Comparison of ENCODE assay signal across 26 mouse cellular contexts in the genomic region with DNA sequence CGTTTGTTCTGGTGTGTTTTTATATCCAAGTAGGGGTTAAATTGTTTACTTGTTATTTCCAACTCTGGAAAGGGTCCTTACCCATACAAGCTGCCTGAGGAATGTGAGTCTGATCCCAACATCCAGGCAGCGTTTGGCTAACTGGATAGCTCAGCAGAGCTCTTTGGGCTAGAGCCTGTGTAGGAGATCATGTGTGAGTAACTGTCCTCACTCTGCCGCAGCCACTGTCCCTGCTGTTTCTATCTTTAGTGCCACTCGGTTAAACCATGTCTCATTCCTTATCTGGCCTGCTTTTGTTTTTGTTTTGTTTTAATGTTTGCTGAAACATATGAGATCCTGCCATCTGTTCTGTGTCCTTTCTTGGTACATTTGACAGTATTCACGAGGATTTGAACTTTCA. TPM values are rescaled to one million over a fixed set of nuclear protein-coding genes. Genes with fewer than 3 reads are reported as not detected.
DNase-seq lines count a peak whose midpoint lies in the region; ATAC-seq and TF ChIP-seq lines count a peak whose summit lies in the region.
"Had no signal": no experiment of that assay in that cellular context is flagged by ENCODE, and none has a peak within 500 bp of the region (broad histone marks: within the 10 kb centered on the region; RNA-seq: fewer than 3 reads in every experiment).

No protein-coding gene starts in this region.

- H3K27me3 ChIP-seq in forebrain, embryonic 12.5 days, result no peaks in the 10 kb centered on the region
- no peaks in the 10 kb centered on the region for H3K27me3 ChIP-seq in forebrain, postnatal 0 days (ENCODE audit: insufficient read depth, low read length)
- H3K27me3 ChIP-seq in heart, embryonic 11.5 days (ENCODE audit: control insufficient read depth, insufficient read depth, low read length), result no peaks in the 10 kb centered on the region
- H3K27me3 ChIP-seq in heart, embryonic 16.5 days (ENCODE audit: control insufficient read depth, insufficient read depth, low read length), result no peaks in the 10 kb centered on the region
- H3K27me3 ChIP-seq: CH12.LX; hindbrain, embryonic 13.5 days; kidney, embryonic 15.5 days; limb, embryonic 13.5 days; lung, embryonic 15.5 days had no signal

- no peak for TF ChIP-seq CTCF in forebrain, postnatal 0 days (IDR thresholded peaks at IDR 0.05; ENCODE audit: low read depth)

- H3K9ac ChIP-seq in forebrain, embryonic 12.5 days, result no peak overlapping the region
- H3K9ac ChIP-seq in forebrain, postnatal 0 days, result no peak overlapping the region
- H3K9ac ChIP-seq in heart, embryonic 11.5 days (ENCODE audit: low read depth, low read length), result no peak overlapping the region
- no peak overlapping the region for H3K9ac ChIP-seq in heart, embryonic 16.5 days (ENCODE audit: low read length)
- H3K9ac ChIP-seq: hindbrain, embryonic 13.5 days; kidney, embryonic 15.5 days; limb, embryonic 13.5 days; lung, embryonic 15.5 days had no signal

- 87% methylated on average over 5 of the region's 5 CpGs for WGBS in forebrain, embryonic 12.5 days
- WGBS in forebrain, postnatal 0 days, result 74% methylated on average over 5 of the region's 5 CpGs
- 49% methylated on average over 5 of the region's 5 CpGs for WGBS in heart, embryonic 11.5 days (ENCODE audit: insufficient replicate concordance)
- WGBS in heart, embryonic 16.5 days, result 34% methylated on average over 5 of the region's 5 CpGs

- no peak overlapping the region for H3K4me2 ChIP-seq in forebrain, embryonic 12.5 days
- no peak overlapping the region for H3K4me2 ChIP-seq in forebrain, postnatal 0 days (ENCODE audit: low read depth)
- no peak overlapping the region for H3K4me2 ChIP-seq in heart, embryonic 11.5 days
- H3K4me2 ChIP-seq in heart, embryonic 16.5 days (ENCODE audit: low read depth, low read length), result no peak overlapping the region
- H3K4me2 ChIP-seq: hindbrain, embryonic 13.5 days; kidney, embryonic 15.5 days; limb, embryonic 13.5 days; liver, embryonic 11.5 days; lung, embryonic 15.5 days; midbrain, embryonic 11.5 days had no signal

- peaks cover 68% of the 10 kb centered on the region for H3K36me3 ChIP-seq in forebrain, embryonic 12.5 days (replicated peaks)
- peaks cover 45% of the 10 kb centered on the region for H3K36me3 ChIP-seq in forebrain, postnatal 0 days (ENCODE audit: insufficient read depth)
- peaks cover 22% of the 10 kb centered on the region for H3K36me3 ChIP-seq in heart, embryonic 11.5 days (ENCODE audit: control insufficient read depth, insufficient read depth, low read length)
- peaks cover 23% of the 10 kb centered on the region for H3K36me3 ChIP-seq in heart, embryonic 16.5 days (ENCODE audit: control insufficient read depth, insufficient read depth)

- no peak for DNase-seq in forebrain, postnatal 0 days
- DNase-seq in heart, adult 18-20 months, result no peak
- no peak for DNase-seq in heart, adult 9 months (ENCODE audit: low spot score in 2 of 2)
- no peak for DNase-seq in cerebellum, adult 8-10 months
- DNase-seq: adrenal gland, adult 2 months; adrenal gland, postnatal 36 days; cerebellum, adult 2 months; cerebellum, postnatal 25 days; gastrocnemius, postnatal 10 days; kidney, adult 18-20 months; right cerebral cortex, adult 18-20 months; spleen, adult 18-20 months; thymus, postnatal 14 days had no signal

- 0 out of 2 replicates have a peak overlapping the region, but pooled peaks have one; percentile 13 for H3K27ac ChIP-seq in forebrain, embryonic 12.5 days
- H3K27ac ChIP-seq in forebrain, postnatal 0 days (ENCODE audit: low read depth, low read length), result no peak overlapping the region
- H3K27ac ChIP-seq in heart, embryonic 11.5 days (ENCODE audit: low read depth, low read length), result peak overlapping the region; percentile 73
- H3K27ac ChIP-seq in heart, embryonic 16.5 days (ENCODE audit: low read length), result peak overlapping the region; percentile 50
- H3K27ac ChIP-seq: hindbrain, embryonic 13.5 days; kidney, embryonic 15.5 days; limb, embryonic 13.5 days; lung, embryonic 15.5 days had no signal

- peaks cover 16% of the 10 kb centered on the region for H3K4me1 ChIP-seq in forebrain, embryonic 12.5 days
- H3K4me1 ChIP-seq in forebrain, postnatal 0 days (ENCODE audit: insufficient read depth), result no peaks in the 10 kb centered on the region
- H3K4me1 ChIP-seq in heart, embryonic 11.5 days (ENCODE audit: control insufficient read depth, insufficient read depth, low read length), result peaks cover 24% of the 10 kb centered on the region
- H3K4me1 ChIP-seq in heart, embryonic 16.5 days (ENCODE audit: control insufficient read depth, insufficient read depth, low read length), result peaks cover 28% of the 10 kb centered on the region
- H3K4me1 ChIP-seq: kidney, embryonic 15.5 days; limb, embryonic 13.5 days; lung, embryonic 15.5 days had no signal

- no peak for ATAC-seq in forebrain, embryonic 12.5 days (ENCODE audit: low FRiP score)
- no peak for ATAC-seq in forebrain, postnatal 0 days
- ATAC-seq in heart, embryonic 11.5 days (replicated peaks; ENCODE audit: insufficient number of reproducible peaks, low FRiP score, low TSS enrichment), result no peak
- no peak; the same call in 1 of the 2 replicates for ATAC-seq in heart, embryonic 16.5 days (replicated peaks; ENCODE audit: extremely low read depth, insufficient read depth, low FRiP score)
- ATAC-seq: activated CD4-positive, CD25-positive, alpha-beta regulatory T cell, adult 4 months; forebrain, embryonic 14.5 days; midbrain, embryonic 16.5 days had no signal

- no peak overlapping the region for H3K4me3 ChIP-seq in forebrain, embryonic 12.5 days (replicated peaks)
- no peak overlapping the region for H3K4me3 ChIP-seq in forebrain, postnatal 0 days (ENCODE audit: low read depth, low read length)
- no peak overlapping the region for H3K4me3 ChIP-seq in heart, embryonic 11.5 days (ENCODE audit: low read depth, low read length)
- no peak overlapping the region for H3K4me3 ChIP-seq in heart, embryonic 16.5 days (ENCODE audit: low read length)
- H3K4me3 ChIP-seq: hindbrain, embryonic 13.5 days; kidney, embryonic 15.5 days; limb, embryonic 13.5 days; lung, embryonic 15.5 days had no signal

- H3K9me3 ChIP-seq in forebrain, embryonic 12.5 days, result no peaks in the 10 kb centered on the region
- H3K9me3 ChIP-seq in forebrain, postnatal 0 days (ENCODE audit: low read length), result no peaks in the 10 kb centered on the region
- no peaks in the 10 kb centered on the region for H3K9me3 ChIP-seq in heart, embryonic 11.5 days (replicated peaks; ENCODE audit: control insufficient read depth, low read length)
- no peaks in the 10 kb centered on the region for H3K9me3 ChIP-seq in heart, embryonic 16.5 days (replicated peaks; ENCODE audit: control insufficient read depth, low read length)
- H3K9me3 ChIP-seq: hindbrain, embryonic 13.5 days; kidney, embryonic 15.5 days; limb, embryonic 13.5 days; lung, embryonic 15.5 days had no signal

RNA-seq across cellular contexts. Expression of a gene that starts 55.2 kb away (rescaled TPM):
- polyA plus RNA-seq in forebrain, embryonic 12.5 days (2016; fragmentation: Nextera tagmentation; extraction: Ambion mirVana), result 214 and 229 TPM in 2 replicates
- 186 and 209 TPM in 2 replicates for total RNA-seq in forebrain, postnatal 0 days (2014; rRNA removed)
- polyA plus RNA-seq in forebrain, postnatal 0 days (2015; fragmentation: Nextera tagmentation; extraction: Ambion mirVana), result 209 and 217 TPM in 2 replicates
- 105 and 107 TPM in 2 replicates for polyA plus RNA-seq in heart, embryonic 11.5 days (2014; fragmentation: Nextera tagmentation; extraction: Ambion mirVana)
- 10 to 100 TPM; 84.3 to 85.1 TPM for total RNA-seq in heart, adult 18-20 months (2021)
- polyA plus RNA-seq in heart, embryonic 16.5 days (2015; fragmentation: Nextera tagmentation; extraction: Ambion mirVana), result 98.6 and 105 TPM in 2 replicates
